Mouse (Mus musculus) splenic B cell, adult 2 months (primary cell): ENCODE measurements around the gene Ssh2.
A peak's percentile ranks its signal among the peaks of the same experiment; 100 is the strongest.

Source experiments
- DNase-seq: peaks from one replicate; pipeline ENCODE4 v3.0.0-alpha.2; 2011; ENCODE audit warnings: low read depth, low spot score
- H3K27me3 ChIP-seq: 2 replicates; pipeline ENCODE4 v1.6.1; 2012; ENCODE audit warnings: mild to moderate bottlenecking, low read length, moderate library complexity, mixed read lengths; ENCODE audit not compliant: control insufficient read depth, poor library complexity, insufficient read depth, severe bottlenecking
- H3K36me3 ChIP-seq: 2 replicates; pipeline ENCODE4 v1.6.1; 2012; ENCODE audit warnings: mild to moderate bottlenecking, low read length, moderate library complexity, mixed read lengths; ENCODE audit not compliant: control insufficient read depth, poor library complexity, insufficient read depth, severe bottlenecking

The Ssh2 gene

GRCm38 (mm10) chr11:77488771-77489581 is 272.9 kb downstream of the Ssh2 start:
- no peak for DNase-seq
- Histone ChIP-seq H3K36me3 (no peaks in the 10 kb centered on the region), H3K27me3 (peaks cover 3% of the 10 kb centered on the region; the same call in 1 of the 2 replicates)

- no peak for DNase-seq
- H3K27me3 ChIP-seq = peaks cover 3% of the 10 kb centered on the region; the same call in 1 of the 2 replicates
- no peaks in the 10 kb centered on the region for H3K36me3 ChIP-seq
These were observed 273.6 kb downstream of the Ssh2 start, which contains the start of gene Ankrd13b for GRCm38 (mm10) chr11:77489591-77490235. Gene Ankrd13b (minus strand): TSS chr11:77489678.

GRCm38 (mm10) chr11:77490451-77490850 is 274.4 kb downstream of the Ssh2 start:
- Histone ChIP-seq H3K27me3 (peaks cover 3% of the 10 kb centered on the region; the same call in 1 of the 2 replicates), H3K36me3 (no peaks in the 10 kb centered on the region)
- no peak for DNase-seq

- DNase-seq = peak; percentile 86
- Histone ChIP-seq H3K36me3 (no peaks in the 10 kb centered on the region), H3K27me3 (peaks cover 3% of the 10 kb centered on the region; the same call in 1 of the 2 replicates)
These were observed 275.0 kb downstream of the Ssh2 start for GRCm38 (mm10) chr11:77491123-77491501.

GRCm38 (mm10) chr11:77491502-77492291 is 275.6 kb downstream of the Ssh2 start:
- DNase-seq = no peak
- Histone ChIP-seq H3K36me3 (no peaks in the 10 kb centered on the region), H3K27me3 (peaks cover 3% of the 10 kb centered on the region; the same call in 1 of the 2 replicates)

- Histone ChIP-seq H3K36me3 (no peaks in the 10 kb centered on the region), H3K27me3 (peaks cover 3% of the 10 kb centered on the region; the same call in 1 of the 2 replicates)
- no peak for DNase-seq
These were observed 276.3 kb downstream of the Ssh2 start for GRCm38 (mm10) chr11:77492311-77492871.

- peaks cover 3% of the 10 kb centered on the region; the same call in 1 of the 2 replicates for H3K27me3 ChIP-seq
- no peaks in the 10 kb centered on the region for H3K36me3 ChIP-seq
- peak; percentile 92 for DNase-seq
These were observed 276.8 kb downstream of the Ssh2 start for GRCm38 (mm10) chr11:77492911-77493332.

- peaks cover 3% of the 10 kb centered on the region; the same call in 1 of the 2 replicates for H3K27me3 ChIP-seq
- peak; percentile 44 for DNase-seq
- no peaks in the 10 kb centered on the region for H3K36me3 ChIP-seq
These were observed 277.6 kb downstream of the Ssh2 start, which contains the start of gene Git1 for GRCm38 (mm10) chr11:77493512-77494343. Gene Git1 (plus strand): TSS chr11:77493562.

GRCm38 (mm10) chr11:77494344-77494676 is 278.2 kb downstream of the Ssh2 start:
- no peak for DNase-seq
- Histone ChIP-seq H3K27me3 (0 out of 2 replicates have a peak, but pooled peaks cover 3% of the 10 kb centered on the region), H3K36me3 (no peaks in the 10 kb centered on the region)

GRCm38 (mm10) chr11:77494782-77495181 is 278.7 kb downstream of the Ssh2 start:
- H3K27me3 ChIP-seq = 0 out of 2 replicates have a peak, but pooled peaks cover under 1% of the 10 kb centered on the region
- DNase-seq = no peak
- no peaks in the 10 kb centered on the region for H3K36me3 ChIP-seq

GRCm38 (mm10) chr11:77495507-77495906 is 279.4 kb downstream of the Ssh2 start:
- Histone ChIP-seq H3K27me3 (no peaks in the 10 kb centered on the region), H3K36me3 (no peaks in the 10 kb centered on the region; the same call in 1 of the 2 replicates)
- no peak for DNase-seq

GRCm38 (mm10) chr11:77497341-77497756 is 281.3 kb downstream of the Ssh2 start:
- Histone ChIP-seq H3K36me3 (no peaks in the 10 kb centered on the region; the same call in 1 of the 2 replicates), H3K27me3 (no peaks in the 10 kb centered on the region)
- peak; percentile 75 for DNase-seq

- no peak for DNase-seq
- no peaks in the 10 kb centered on the region; the same call in 1 of the 2 replicates for H3K36me3 ChIP-seq
- H3K27me3 ChIP-seq = no peaks in the 10 kb centered on the region
These were observed 281.8 kb downstream of the Ssh2 start for GRCm38 (mm10) chr11:77497851-77498250.
